ENCODE assay signal across 14 mouse cellular contexts in genomic region chr14:13596251-13596650, GRCm38 (mm10).
DNase-seq lines count a peak whose midpoint lies in the region.
"Had no signal": no experiment of that assay in that cellular context is flagged by ENCODE, and none has a peak within 500 bp of the region (broad histone marks: within the 10 kb centered on the region; RNA-seq: fewer than 3 reads in every experiment).

No protein-coding gene starts in this region.

- intact Hi-C loops in left cerebral cortex, postnatal 14 days (cut with DNase I), result no loop called here

- DNase-seq in adrenal gland, adult (ENCODE audit: inconsistent age in 2 of 2, low spot score in 1 of 2), result peak; percentile 8 to 47
- DNase-seq in adrenal gland, postnatal 4 days (ENCODE audit: low spot score in 2 of 2), result no peak
- peak; percentile 2 for DNase-seq in lung, postnatal 10 days
- DNase-seq in lung, postnatal 36 days, result no peak
- DNase-seq in cerebellum, adult 11 months, result peak; percentile 10
- peak; percentile 35 to 51 for DNase-seq in cerebellum, postnatal 25 days
- DNase-seq in heart, adult 9 months (ENCODE audit: low spot score in 2 of 2), result no peak
- no peak for DNase-seq in left cerebral cortex, postnatal 14 days (ENCODE audit: low spot score in 2 of 2)
- DNase-seq: gastrocnemius, postnatal 36 days; heart, postnatal 36 days; kidney, adult 18-20 months; kidney, postnatal 10 days; liver, postnatal 0 days; thymus, postnatal 25 days had no signal

Comparison
In these comparisons a context has a peak if more than half of its experiments do, and no peak if none do; other contexts are left out.
1. DNase-seq: peak in adrenal gland, adult (2 of 2), lung, postnatal 10 days (single experiment), cerebellum, adult 11 months (single experiment) and cerebellum, postnatal 25 days (2 of 2); none in adrenal gland, postnatal 4 days (0 of 2), lung, postnatal 36 days (single experiment), heart, adult 9 months (0 of 2) and left cerebral cortex, postnatal 14 days (0 of 2).